Mouse (Mus musculus) liver, embryonic 14.5 days (tissue): ENCODE measurements around the gene Pacsin2. TPM values are rescaled to one million over a fixed set of nuclear protein-coding genes. Genes with fewer than 3 reads are reported as not detected.
A peak's percentile ranks its signal among the peaks of the same experiment; 100 is the strongest.

Source experiments
- ATAC-seq: fragments of 200-750 bp; cut with Nextera tagmentation; 2 replicates; pipeline ENCODE4 v1.8.0; 2017; ENCODE audit warnings: moderate number of reproducible peaks, mild to moderate bottlenecking, moderate library complexity; ENCODE audit not compliant: insufficient read depth
- DNase-seq, 3 experiments: peaks; one replicate each; pipeline ENCODE4 v3.0.0-alpha.2; 2012 to 2013; ENCODE audit warnings: low read depth in 3 of 3, low spot score in 3 of 3
- H3K27ac ChIP-seq: fragments of 300-500 bp; sonication (generic); 2 replicates; pipeline ENCODE4 v1.5.1; 2014; ENCODE audit warnings: moderate library complexity, mild to moderate bottlenecking, control low read depth, inconsistent platforms
- H3K27me3 ChIP-seq: fragments of 300-500 bp; sonication (generic); 2 replicates; pipeline ENCODE4 v1.6.1; 2014; ENCODE audit warnings: mild to moderate bottlenecking, low read length, moderate library complexity; ENCODE audit not compliant: control insufficient read depth, insufficient read depth
- H3K36me3 ChIP-seq: fragments of 300-500 bp; sonication (generic); replicated peaks from 2 replicates; pipeline ENCODE4 v1.6.1; 2014; ENCODE audit warnings: low read depth; ENCODE audit not compliant: control insufficient read depth, insufficient read depth
- H3K4me1 ChIP-seq, 2 experiments: fragments of 200-500 bp in 1 of 2; fragments of 300-500 bp in 1 of 2; sonication (generic) in 1 of 2; replicated peaks; 2 replicates each; pipeline ENCODE4 v1.6.1; 2012 to 2014; ENCODE audit warnings: antibody characterized with exemption in 1 of 2, inconsistent platforms in 1 of 2, low read length in 1 of 2; ENCODE audit not compliant: control insufficient read depth in 2 of 2, insufficient read depth in 2 of 2
- H3K4me2 ChIP-seq: fragments of 300-500 bp; sonication (generic); 2 replicates; pipeline ENCODE4 v1.6.1; 2014; ENCODE audit warnings: low read depth, mild to moderate bottlenecking, control low read depth, moderate library complexity
- H3K4me3 ChIP-seq, 2 experiments: fragments of 200-500 bp in 1 of 2; fragments of 300-500 bp in 1 of 2; sonication (generic) in 1 of 2; 2 replicates each; pipeline ENCODE4 v1.5.1; 2012 to 2014; ENCODE audit warnings: low read depth in 2 of 2, low read length in 2 of 2, mild to moderate bottlenecking in 2 of 2, control low read depth in 1 of 2, inconsistent platforms in 1 of 2, moderate library complexity in 1 of 2; ENCODE audit not compliant: insufficient read depth in 1 of 2
- H3K9ac ChIP-seq: fragments of 300-500 bp; sonication (generic); replicated peaks from 2 replicates; pipeline ENCODE4 v1.6.1; 2014; ENCODE audit warnings: mild to moderate bottlenecking, control low read depth, moderate library complexity
- H3K9me3 ChIP-seq: fragments of 300-500 bp; sonication (generic); 2 replicates; pipeline ENCODE4 v1.6.1; 2016; ENCODE audit warnings: low read length, mixed read lengths; ENCODE audit not compliant: control insufficient read depth
- CTCF ChIP-seq: IDR thresholded peaks from 2 replicates; pipeline ENCODE4 v1.5.1; 2016; ENCODE audit warnings: antibody characterized with exemption, low read depth, control low read depth
- EP300 ChIP-seq: IDR thresholded peaks from 2 replicates; pipeline ENCODE4 v1.6.1; 2016; ENCODE audit warnings: antibody characterized with exemption, low read depth
- WGBS: fragments of 180-500 bp; shearing (Covaris S2); extraction: QIAGEN DNeasy Blood & Tissue Kit; methylation state at CpG from one replicate; pipeline ENCODE4 v1.1.7; 2014; ENCODE audit not compliant: insufficient replicate concordance; 5-methylcytosine and 5-hydroxymethylcytosine counted together
- polyA plus RNA-seq, 2 experiments: library from polyadenylated mRNA; depleted of rRNA in 1 of 2; stranded (reverse) in 1 of 2; unstranded in 1 of 2; fragments of >200 nt; fragmentation: Nextera tagmentation in 1 of 2; extraction: Ambion mirVana in 1 of 2; gene quantifications; 2 replicates each; pipeline versions ENCODE4 v1.2.1 to v1.2.3; 2012 to 2014

Pacsin2 gene
- polyA plus RNA-seq, 2 experiments: 32.8 to 39.7 TPM

- H3K27me3 ChIP-seq: no peaks in the 10 kb centered on the region
- WGBS: 69% methylated on average over 3 of the region's 3 CpGs
- peaks cover 12 to 22% of the 10 kb centered on the region in 2 experiments for H3K4me1 ChIP-seq
- H3K4me3 ChIP-seq: no peak overlapping the region
- no peaks in the 10 kb centered on the region for H3K9me3 ChIP-seq
- TF ChIP-seq CTCF: no peak
- TF ChIP-seq EP300: no peak
- no peak for DNase-seq
- H3K36me3 ChIP-seq: no peaks in the 10 kb centered on the region
- no peak overlapping the region for H3K4me2 ChIP-seq
- H3K27ac ChIP-seq: no peak overlapping the region
- no peak for ATAC-seq
- H3K9ac ChIP-seq: no peak overlapping the region
These were observed 104.3 kb downstream of the Pacsin2 start for GRCm38 (mm10) chr15:83360140-83360539.

- TF ChIP-seq EP300: no peak
- no peak for TF ChIP-seq CTCF
- no peak overlapping the region for H3K27ac ChIP-seq
- H3K36me3 ChIP-seq: no peaks in the 10 kb centered on the region
- no peaks in the 10 kb centered on the region for H3K9me3 ChIP-seq
- H3K4me2 ChIP-seq: no peak overlapping the region
- DNase-seq (no peak), ATAC-seq (no peak)
- H3K4me3 ChIP-seq: no peak overlapping the region
- H3K4me1 ChIP-seq: peaks cover 0 to 7% of the 10 kb centered on the region in 2 experiments; a peak in 3 of 4 replicates
- 86% methylated on average over 1 of the region's 1 CpGs for WGBS
- H3K9ac ChIP-seq: no peak overlapping the region
- no peaks in the 10 kb centered on the region for H3K27me3 ChIP-seq
These were observed 105.9 kb downstream of the Pacsin2 start for GRCm38 (mm10) chr15:83358476-83358875.

GRCm38 (mm10) chr15:83351546-83351945, 112.9 kb downstream of the Pacsin2 start:
- no peak overlapping the region for H3K4me3 ChIP-seq
- H3K27me3 ChIP-seq: no peaks in the 10 kb centered on the region
- WGBS: 81% methylated on average over 4 of the region's 4 CpGs
- no peak for DNase-seq
- TF ChIP-seq CTCF (no peak), EP300 (no peak)
- H3K4me1 ChIP-seq: peaks cover 15 to 17% of the 10 kb centered on the region in 2 experiments
- no peak for ATAC-seq
- no peak overlapping the region for H3K27ac ChIP-seq
- no peaks in the 10 kb centered on the region for H3K9me3 ChIP-seq
- H3K9ac ChIP-seq: no peak overlapping the region
- H3K4me2 ChIP-seq: no peak overlapping the region
- no peaks in the 10 kb centered on the region; the same call in 1 of the 2 replicates for H3K36me3 ChIP-seq

DNA sequence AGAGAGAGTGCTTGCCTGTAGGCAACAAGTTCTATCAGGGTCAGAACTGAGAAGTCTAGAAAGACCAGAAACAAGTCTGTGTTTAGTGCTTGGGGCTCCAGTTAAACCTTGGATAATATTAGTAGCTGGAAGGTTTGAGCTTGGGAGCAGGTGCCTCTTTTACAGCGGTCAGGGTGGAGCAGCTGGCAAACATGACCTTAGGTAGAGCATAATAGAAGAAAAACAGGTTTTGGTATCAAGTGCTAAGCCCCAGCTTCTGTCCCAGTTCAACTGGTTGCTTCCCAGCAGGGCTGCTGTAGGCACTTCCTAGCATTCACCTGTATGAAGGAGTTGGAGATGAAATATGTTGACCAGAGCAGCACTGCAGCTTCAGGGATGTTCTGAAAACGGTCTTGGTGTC, 113.5 kb downstream of the Pacsin2 start:
- peak overlapping the region; percentile 60 for H3K9ac ChIP-seq
- no peak overlapping the region; a peak in 1 of 4 replicates for H3K4me3 ChIP-seq
- no peaks in the 10 kb centered on the region for H3K27me3 ChIP-seq
- no peaks in the 10 kb centered on the region; the same call in 1 of the 2 replicates for H3K36me3 ChIP-seq
- no peak for DNase-seq
- ATAC-seq: no peak
- H3K4me2 ChIP-seq: peak overlapping the region; percentile 88
- H3K4me1 ChIP-seq: peaks cover 15 to 17% of the 10 kb centered on the region in 2 experiments
- peak overlapping the region; percentile 52; the same call in 1 of the 2 replicates for H3K27ac ChIP-seq
- H3K9me3 ChIP-seq: no peaks in the 10 kb centered on the region
- WGBS: 66% methylated on average over 2 of the region's 2 CpGs
- TF ChIP-seq CTCF (no peak), EP300 (no peak)

DNA sequence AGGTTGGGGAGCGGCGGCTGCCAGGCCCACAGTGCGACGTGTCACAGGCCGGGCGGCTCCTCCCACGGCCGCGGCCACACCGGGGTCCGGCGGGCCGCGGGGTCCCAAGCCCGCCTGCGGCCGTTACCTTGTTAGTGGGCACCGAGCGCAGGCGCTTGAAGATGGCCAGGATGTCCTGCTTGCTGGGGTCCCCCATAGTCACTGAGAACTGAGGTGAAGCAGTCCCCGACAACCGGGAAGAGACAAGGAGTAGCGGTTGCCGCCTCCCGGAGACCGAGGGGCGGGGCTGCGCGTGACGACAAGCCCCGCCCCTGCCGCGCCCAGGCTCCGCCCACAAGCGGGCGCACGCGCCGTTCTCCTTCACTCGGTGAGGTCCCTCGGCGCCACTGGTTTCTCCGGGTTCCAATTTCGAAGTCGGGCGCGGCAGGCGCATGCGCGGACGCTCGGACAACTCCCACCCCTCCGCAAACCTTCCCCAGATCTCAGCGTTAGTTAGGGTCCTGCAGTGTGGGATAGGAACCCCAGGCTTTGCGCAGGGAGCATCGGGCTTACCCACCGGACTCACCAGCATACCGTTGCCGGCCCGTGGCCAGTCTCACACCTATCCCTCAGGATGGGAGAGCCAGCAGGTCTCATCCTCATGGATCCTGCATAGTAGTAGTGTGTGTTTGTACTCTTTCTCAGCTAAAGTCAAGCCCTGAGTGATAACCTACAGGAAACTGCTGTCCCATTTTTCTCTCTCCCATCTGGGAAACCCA, 114.3 kb downstream of the Pacsin2 start, which contains the start of gene Arfgap3:
Arfgap3 (minus strand) TSS at position 294 of the 758 bp plus-strand sequence.
- Histone ChIP-seq H3K27me3 (no peaks in the 10 kb centered on the region), H3K27ac (peak within 1 kb of the TSS; percentile 52), H3K9ac (peak within 1 kb of the TSS; percentile 79), H3K4me3 (peak within 1 kb of the TSS; percentile 71 to 82), H3K36me3 (no peaks in the 10 kb centered on the region; the same call in 1 of the 2 replicates), H3K4me1 (peaks cover 19 to 23% of the 10 kb centered on the region in 2 experiments), H3K4me2 (peak within 1 kb of the TSS; percentile 88), H3K9me3 (no peaks in the 10 kb centered on the region)
- ATAC-seq: peak; percentile 89
- no peak for TF ChIP-seq CTCF
- no peak for TF ChIP-seq EP300
- DNase-seq: peak; percentile 76 to 81 (median 81)
- under 1% methylated on average over 60 of the region's 60 CpGs for WGBS
